ENCODE assay signal across 22 mouse cellular contexts in genomic region chr2:150922165-150922564, GRCm38 (mm10). TPM values are rescaled to one million over a fixed set of nuclear protein-coding genes. Genes with fewer than 3 reads are reported as not detected.
A peak's percentile ranks its signal among the peaks of the same experiment; 100 is the strongest.
DNase-seq lines count a peak whose midpoint lies in the region; ATAC-seq and TF ChIP-seq lines count a peak whose summit lies in the region.
"Had no signal": no experiment of that assay in that cellular context is flagged by ENCODE, and none has a peak within 500 bp of the region (broad histone marks: within the 10 kb centered on the region; RNA-seq: fewer than 3 reads in every experiment).

No protein-coding gene starts in this region.

- peaks cover 4% of the 10 kb centered on the region; the same call in 1 of the 2 replicates for H3K79me2 ChIP-seq in CH12.LX (replicated peaks; ENCODE audit: control insufficient read depth, extremely low read depth, insufficient read depth, poor library complexity, severe bottlenecking)
- H3K79me2 ChIP-seq in macrophage (ENCODE audit: inconsistent target): no peaks in the 10 kb centered on the region

- intact Hi-C loops in left cerebral cortex, postnatal 10 days (cut with DNase I): no loop called here

- no peak for TF ChIP-seq POLR2A in CH12.LX (IDR thresholded peaks at IDR 0.05; ENCODE audit: low read depth, low read length)
- no peak for TF ChIP-seq POLR2A in bone marrow macrophage, adult 2 months (IDR thresholded peaks at IDR 0.05; ENCODE audit: borderline replicate concordance, low read depth, low read length)

- TF ChIP-seq RAD21 in CH12.LX (IDR thresholded peaks at IDR 0.05; ENCODE audit: low read depth, low read length): no peak

- H3K4me3 ChIP-seq in heart, embryonic 14.5 days (ENCODE audit: control insufficient read depth in 1 of 2, insufficient read depth in 1 of 2, low read depth in 1 of 2, low read length in 2 of 2): no peak overlapping the region
- no peak overlapping the region for H3K4me3 ChIP-seq in heart, embryonic 11.5 days (ENCODE audit: low read depth, low read length)
- H3K4me3 ChIP-seq in CH12.LX (replicated peaks in 1 of 3; ENCODE audit: low read depth in 2 of 3, low read length in 2 of 3, poor library complexity in 1 of 3) (no peak overlapping the region), macrophage (ENCODE audit: inconsistent target) (peak overlapping the region; percentile 5; the same call in 1 of the 2 replicates)
- H3K4me3 ChIP-seq in bone marrow macrophage, adult 2 months (ENCODE audit: insufficient read depth, low read length): peak overlapping the region; percentile 27
- no peak overlapping the region for H3K4me3 ChIP-seq in neural tube, embryonic 15.5 days (replicated peaks)
- H3K4me3 ChIP-seq: embryonic facial prominence, embryonic 15.5 days; forebrain, embryonic 12.5 days; hindbrain, embryonic 13.5 days had no signal

- dilution Hi-C loops in CH12.LX (cut with MboI; ENCODE audit: extremely low pct_ligation_motif_present, extremely low pct_unique_long_range_greater_than_20kb, low sequenced_read_pairs): no loop called here

- 63% methylated on average over 4 of the region's 4 CpGs for WGBS in heart, embryonic 14.5 days
- WGBS in heart, embryonic 11.5 days (ENCODE audit: insufficient replicate concordance): 58% methylated on average over 4 of the region's 4 CpGs
- WGBS in macrophage (ENCODE audit: missing documents): 69% methylated on average over 4 of the region's 4 CpGs
- WGBS in neural tube, embryonic 15.5 days: 91% methylated on average over 4 of the region's 4 CpGs

- in situ Hi-C loops in CH12.LX (cut with MboI; ENCODE audit: low pct_ligation_motif_present, low pct_unique_long_range_greater_than_20kb, low sequenced_read_pairs): no loop called here

- H3K36me3 ChIP-seq in heart, embryonic 14.5 days (ENCODE audit: control insufficient read depth, insufficient read depth, low read length): peaks cover 28% of the 10 kb centered on the region; the same call in 1 of the 2 replicates
- H3K36me3 ChIP-seq in heart, embryonic 11.5 days (ENCODE audit: control insufficient read depth, insufficient read depth, low read length): peaks cover 4% of the 10 kb centered on the region; the same call in 1 of the 2 replicates
- H3K36me3 ChIP-seq in CH12.LX (replicated peaks in 1 of 2; ENCODE audit: control insufficient read depth in 1 of 2, insufficient read depth in 1 of 2, low read length in 1 of 2) (peaks cover 3 to 48% of the 10 kb centered on the region in 2 experiments), macrophage (ENCODE audit: inconsistent target) (no peaks in the 10 kb centered on the region)
- peaks cover 10% of the 10 kb centered on the region; the same call in 1 of the 2 replicates for H3K36me3 ChIP-seq in neural tube, embryonic 15.5 days

- H3K27ac ChIP-seq in heart, embryonic 14.5 days (replicated peaks in 1 of 2; ENCODE audit: control insufficient read depth in 1 of 2, insufficient read depth in 1 of 2, low read depth in 2 of 2, low read length in 2 of 2): peak overlapping the region; percentile 9 to 33; a peak in 1 of 4 replicates
- H3K27ac ChIP-seq in heart, embryonic 11.5 days (ENCODE audit: low read depth, low read length): no peak overlapping the region
- peak overlapping the region; percentile 40; the same call in 1 of the 2 replicates for H3K27ac ChIP-seq in CH12.LX (ENCODE audit: insufficient read depth, low read depth)
- H3K27ac ChIP-seq in bone marrow macrophage, adult 2 months (ENCODE audit: insufficient read depth, low read depth, low read length): peak overlapping the region; percentile 94
- H3K27ac ChIP-seq in macrophage: peak overlapping the region; percentile 93
- H3K27ac ChIP-seq in neural tube, embryonic 15.5 days (replicated peaks): no peak overlapping the region
- H3K27ac ChIP-seq: embryonic facial prominence, embryonic 15.5 days; forebrain, embryonic 12.5 days; hindbrain, embryonic 13.5 days; kidney, postnatal 0 days had no signal

- H3K4me2 ChIP-seq in heart, embryonic 14.5 days (ENCODE audit: low read length): no peak overlapping the region
- no peak overlapping the region for H3K4me2 ChIP-seq in heart, embryonic 11.5 days
- H3K4me2 ChIP-seq in CH12.LX (ENCODE audit: insufficient read depth, low read depth, poor library complexity, severe bottlenecking): 0 out of 2 replicates have a peak overlapping the region, but pooled peaks have one; percentile 2
- no peak overlapping the region for H3K4me2 ChIP-seq in neural tube, embryonic 15.5 days
- H3K4me2 ChIP-seq: embryonic facial prominence, embryonic 15.5 days; forebrain, embryonic 12.5 days; hindbrain, embryonic 13.5 days had no signal

- no peak for TF ChIP-seq EP300 in CH12.LX (IDR thresholded peaks at IDR 0.05; ENCODE audit: low read length)

- no peak for TF ChIP-seq CTCF in CH12.LX (conservative IDR thresholded peaks at IDR 0.05 in 1 of 2, IDR thresholded peaks at IDR 0.05 in 1 of 2; ENCODE audit: low read depth in 2 of 2, low read length in 2 of 2)
- TF ChIP-seq CTCF in bone marrow macrophage, adult 2 months (IDR thresholded peaks at IDR 0.05; ENCODE audit: low read depth, low read length): no peak

- H3K4me1 ChIP-seq in heart, embryonic 14.5 days (ENCODE audit: control insufficient read depth in 2 of 2, insufficient read depth in 2 of 2, low read length in 2 of 2): peaks cover 3 to 7% of the 10 kb centered on the region in 2 experiments; a peak in 3 of 4 replicates
- peaks cover 2% of the 10 kb centered on the region; the same call in 1 of the 2 replicates for H3K4me1 ChIP-seq in heart, embryonic 11.5 days (ENCODE audit: control insufficient read depth, insufficient read depth, low read length)
- peaks cover 8 to 34% of the 10 kb centered on the region in 2 experiments for H3K4me1 ChIP-seq in CH12.LX (ENCODE audit: control insufficient read depth in 1 of 2, insufficient read depth in 2 of 2)
- peaks cover 28% of the 10 kb centered on the region for H3K4me1 ChIP-seq in bone marrow macrophage, adult 2 months (ENCODE audit: control insufficient read depth, insufficient read depth, low read length)
- H3K4me1 ChIP-seq in neural tube, embryonic 15.5 days: no peaks in the 10 kb centered on the region
- H3K4me1 ChIP-seq: embryonic facial prominence, embryonic 15.5 days; forebrain, embryonic 12.5 days; hindbrain, embryonic 13.5 days had no signal

- no peak overlapping the region for H3K9ac ChIP-seq in heart, embryonic 14.5 days (ENCODE audit: low read length)
- H3K9ac ChIP-seq in heart, embryonic 11.5 days (ENCODE audit: low read depth, low read length): no peak overlapping the region
- H3K9ac ChIP-seq in CH12.LX (ENCODE audit: insufficient read depth, low read depth): peak overlapping the region; percentile 13; the same call in 1 of the 2 replicates
- H3K9ac ChIP-seq in neural tube, embryonic 15.5 days (replicated peaks): no peak overlapping the region
- H3K9ac ChIP-seq: embryonic facial prominence, embryonic 15.5 days; forebrain, embryonic 12.5 days; forebrain, postnatal 0 days; hindbrain, embryonic 13.5 days had no signal

- ATAC-seq in heart, embryonic 14.5 days (ENCODE audit: insufficient number of reproducible peaks, insufficient read depth, low FRiP score, low read depth): no peak
- no peak for ATAC-seq in heart, embryonic 11.5 days (replicated peaks; ENCODE audit: insufficient number of reproducible peaks, low FRiP score, low TSS enrichment)
- ATAC-seq in neural tube, embryonic 15.5 days (ENCODE audit: low FRiP score): no peak
- ATAC-seq: forebrain, postnatal 0 days; intestine, embryonic 16.5 days had no signal

- DNase-seq in CH12.LX (ENCODE audit: extremely low read depth): peak; percentile 44
- no peak for DNase-seq in yolk sac, embryonic 10.5 days (ENCODE audit: low spot score)
- DNase-seq in left cerebral cortex, postnatal 10 days (ENCODE audit: extremely low spot score in 1 of 2, low spot score in 2 of 2): no peak
- DNase-seq: B cell, adult 2 months; cerebellum, adult 11-12 months; cerebellum, adult 9-11 months; forebrain, postnatal 0 days; gastrocnemius, postnatal 10 days; kidney, adult 8-10 months; kidney, postnatal 4 days; liver; midbrain, embryonic 14.5 days had no signal

- H3K27me3 ChIP-seq in heart, embryonic 14.5 days (ENCODE audit: control insufficient read depth, insufficient read depth, low read length): no peaks in the 10 kb centered on the region
- H3K27me3 ChIP-seq in heart, embryonic 11.5 days (ENCODE audit: control insufficient read depth, insufficient read depth, low read length): no peaks in the 10 kb centered on the region
- H3K27me3 ChIP-seq in CH12.LX (replicated peaks): no peaks in the 10 kb centered on the region
- H3K27me3 ChIP-seq in neural tube, embryonic 15.5 days (replicated peaks): no peaks in the 10 kb centered on the region
- H3K27me3 ChIP-seq: embryonic facial prominence, embryonic 15.5 days; forebrain, embryonic 12.5 days; hindbrain, embryonic 13.5 days had no signal

- no peaks in the 10 kb centered on the region for H3K9me3 ChIP-seq in heart, embryonic 14.5 days (ENCODE audit: control insufficient read depth, low read length)
- no peaks in the 10 kb centered on the region for H3K9me3 ChIP-seq in heart, embryonic 11.5 days (replicated peaks; ENCODE audit: control insufficient read depth, low read length)
- H3K9me3 ChIP-seq in CH12.LX (replicated peaks; ENCODE audit: low read length): no peaks in the 10 kb centered on the region
- H3K9me3 ChIP-seq in neural tube, embryonic 15.5 days (replicated peaks): no peaks in the 10 kb centered on the region
- H3K9me3 ChIP-seq: embryonic facial prominence, embryonic 15.5 days; forebrain, embryonic 12.5 days; hindbrain, embryonic 13.5 days had no signal

RNA-seq across cellular contexts. Expression of gene Gins1, which starts 17.0 kb away (rescaled TPM):
- polyA plus RNA-seq in heart, embryonic 14.5 days (2014; fragmentation: Nextera tagmentation; extraction: Ambion mirVana): 28.2 and 30.9 TPM in 2 replicates
- 37.8 and 39.0 TPM in 2 replicates for polyA plus RNA-seq in heart, embryonic 11.5 days (2014; fragmentation: Nextera tagmentation; extraction: Ambion mirVana)
- total RNA-seq in CH12.LX (2012; rRNA removed) (41.4 and 47.1 TPM in 2 replicates), CH12.LX (2014; rRNA removed) (65.9 and 81.4 TPM in 2 replicates)
- polyA plus RNA-seq in CH12.LX (2012; ENCODE audit: insufficient read length, low read depth) (68.4 and 76.7 TPM in 2 replicates), macrophage (2018) (3.2 to 23.6 TPM (median 7.0 TPM) in 3 replicates)
- 13.4 and 16.9 TPM in 2 replicates for polyA plus RNA-seq in bone marrow macrophage, adult 2 months (2012; ENCODE audit: insufficient read depth, insufficient read length, missing spikeins)
- 10 to 100 TPM in 1 of 26 experiments, 1 to 10 TPM in 21, under 1 TPM in 3, not detected in 1; 0.92 to 13.1 (median 3.5) TPM for total RNA-seq in macrophage (2018; cell fraction: chromatin; rRNA removed)
- 1 to 10 TPM; 1.7 to 8.0 (median 3.7) TPM for total RNA-seq in macrophage (2018; cell fraction: cytosol; rRNA removed)
- 10 to 100 TPM in 2 of 26 experiments, 1 to 10 TPM in 22, not detected in 2; 1.5 to 16.8 (median 3.8) TPM for total RNA-seq in macrophage (2018; cell fraction: nucleus; rRNA removed)
- polyA plus RNA-seq in neural tube, embryonic 15.5 days (2015; fragmentation: Nextera tagmentation; extraction: Ambion mirVana): 12.8 and 16.1 TPM in 2 replicates
- total RNA-seq in left cerebral cortex, postnatal 10 days (2021): 1 to 10 TPM; 1.9 to 3.3 TPM

RNA-seq across cellular contexts. Expression of gene Abhd12, which starts 17.6 kb away (rescaled TPM):
- 44.1 and 46.4 TPM in 2 replicates for polyA plus RNA-seq in heart, embryonic 14.5 days (2014; fragmentation: Nextera tagmentation; extraction: Ambion mirVana)
- polyA plus RNA-seq in heart, embryonic 11.5 days (2014; fragmentation: Nextera tagmentation; extraction: Ambion mirVana): 44.9 and 49.2 TPM in 2 replicates
- total RNA-seq in CH12.LX (2012; rRNA removed) (43.6 and 45.5 TPM in 2 replicates), CH12.LX (2014; rRNA removed) (51.5 and 51.9 TPM in 2 replicates)
- polyA plus RNA-seq in CH12.LX (2012; ENCODE audit: insufficient read length, low read depth) (45.7 and 51.3 TPM in 2 replicates), macrophage (2018) (442 to 584 TPM (median 504 TPM) in 3 replicates)
- polyA plus RNA-seq in bone marrow macrophage, adult 2 months (2012; ENCODE audit: insufficient read depth, insufficient read length, missing spikeins): 405 and 430 TPM in 2 replicates
- 100 to 1,000 TPM in 17 of 26 experiments, 10 to 100 TPM in 9; 15.2 to 321 (median 197) TPM for total RNA-seq in macrophage (2018; cell fraction: chromatin; rRNA removed)
- 100 to 1,000 TPM; 295 to 570 (median 393) TPM for total RNA-seq in macrophage (2018; cell fraction: cytosol; rRNA removed)
- 100 to 1,000 TPM in 25 of 26 experiments, 10 to 100 TPM in 1; 61.2 to 444 (median 322) TPM for total RNA-seq in macrophage (2018; cell fraction: nucleus; rRNA removed)
- polyA plus RNA-seq in neural tube, embryonic 15.5 days (2015; fragmentation: Nextera tagmentation; extraction: Ambion mirVana): 126 and 148 TPM in 2 replicates
- 100 to 1,000 TPM; 184 to 197 TPM for total RNA-seq in left cerebral cortex, postnatal 10 days (2021)

Comparison
In these comparisons a context has a peak if more than half of its experiments do, and no peak if none do; other contexts are left out.
1. H3K27ac ChIP-seq: peak in heart, embryonic 14.5 days (2 of 2), CH12.LX (single experiment), bone marrow macrophage, adult 2 months (single experiment) and macrophage (single experiment); none in heart, embryonic 11.5 days (single experiment) and neural tube, embryonic 15.5 days (single experiment).
2. H3K4me3 ChIP-seq: peak in bone marrow macrophage, adult 2 months (single experiment) and macrophage (single experiment); none in heart, embryonic 14.5 days (0 of 2), heart, embryonic 11.5 days (single experiment), CH12.LX (0 of 3) and neural tube, embryonic 15.5 days (single experiment).